Mouse (Mus musculus) embryonic facial prominence, embryonic 10.5 days (tissue): ENCODE measurements around the gene Gstt2. TPM values are rescaled to one million over a fixed set of nuclear protein-coding genes. Genes with fewer than 3 reads are reported as not detected.
A peak's percentile ranks its signal among the peaks of the same experiment; 100 is the strongest.
"Not testable (repeated sequence)": the region's sequence is repeated elsewhere in the genome, so short reads cannot be mapped to it uniquely, and the experiment has no call there.

Source experiments
- DNase-seq: peaks from one replicate; pipeline ENCODE4 v3.0.0-alpha.2; 2017; ENCODE audit warnings: low spot score
- H3K27ac ChIP-seq: fragments of 300-500 bp; sonication (generic); replicated peaks from 2 replicates; pipeline ENCODE4 v1.5.1; 2016; ENCODE audit warnings: mild to moderate bottlenecking
- H3K27me3 ChIP-seq: fragments of 300-500 bp; sonication (generic); replicated peaks from 2 replicates; pipeline ENCODE4 v1.6.1; 2016; ENCODE audit warnings: low read depth, mild to moderate bottlenecking; ENCODE audit not compliant: poor library complexity, severe bottlenecking
- H3K36me3 ChIP-seq: fragments of 300-500 bp; sonication (generic); replicated peaks from 2 replicates; pipeline ENCODE4 v1.6.1; 2016; ENCODE audit warnings: mild to moderate bottlenecking, moderate library complexity
- H3K4me1 ChIP-seq: fragments of 300-500 bp; sonication (generic); 2 replicates; pipeline ENCODE4 v1.6.1; 2016
- H3K4me3 ChIP-seq: fragments of 300-500 bp; sonication (generic); 2 replicates; pipeline ENCODE4 v1.5.1; 2016; ENCODE audit warnings: mild to moderate bottlenecking, moderate library complexity
- H3K9me3 ChIP-seq: fragments of 300-500 bp; sonication (generic); 2 replicates; pipeline ENCODE4 v1.6.1; 2016; ENCODE audit warnings: mild to moderate bottlenecking
- WGBS: fragments of 180-500 bp; shearing (Covaris S2); methylation state at CpG from one replicate; pipeline ENCODE4 v1.1.7; 2016; 5-methylcytosine and 5-hydroxymethylcytosine counted together
- polyA plus RNA-seq: library from polyadenylated mRNA; unstranded; fragments of >200 nt; fragmentation: Nextera tagmentation; extraction: Ambion mirVana; gene quantifications from 2 replicates; pipeline ENCODE4 v1.2.1, GENCODE M21; 2016

Gene Gstt2
- polyA plus RNA-seq, 1 experiment from 2014 or later: 8.5 TPM

GRCm38 (mm10) chr10:75861587-75861986 lies 24.4 kb upstream of the Gstt2 start:
- no peaks in the 10 kb centered on the region for H3K27me3 ChIP-seq
- WGBS: 79% methylated on average over 5 of the region's 5 CpGs
- H3K4me3 ChIP-seq: no peak overlapping the region
- DNase-seq: no peak
- H3K27ac ChIP-seq: 0 out of 2 replicates have a peak overlapping the region, but pooled peaks have one; percentile 100
- peaks cover 35% of the 10 kb centered on the region for H3K4me1 ChIP-seq
- peaks cover 26% of the 10 kb centered on the region for H3K36me3 ChIP-seq
- 0 out of 2 replicates have a peak, but pooled peaks cover 2% of the 10 kb centered on the region for H3K9me3 ChIP-seq

DNA sequence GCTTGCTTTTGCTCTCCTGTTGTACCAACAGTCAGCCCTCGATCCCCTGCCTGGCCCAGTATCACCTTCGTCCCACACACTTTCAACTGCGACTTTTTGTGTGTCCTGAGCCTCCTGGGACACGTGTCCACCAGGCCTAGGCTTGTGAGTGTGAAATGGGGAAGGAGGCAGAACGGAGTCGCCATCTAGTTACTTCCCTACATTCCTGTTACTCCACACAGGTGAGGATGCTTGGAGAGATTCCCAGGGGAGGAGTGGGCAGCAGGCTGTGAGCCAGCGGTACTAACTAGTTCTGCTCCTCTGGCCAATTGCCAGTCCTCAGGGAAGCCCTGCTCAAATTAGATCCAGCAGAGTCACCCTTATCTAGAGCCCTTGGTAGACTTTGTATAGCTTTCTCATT lies 23.5 kb upstream of the Gstt2 start:
- H3K9me3 ChIP-seq: 0 out of 2 replicates have a peak, but pooled peaks cover 2% of the 10 kb centered on the region
- no peaks in the 10 kb centered on the region for H3K27me3 ChIP-seq
- peak overlapping the region; percentile 89 for H3K4me3 ChIP-seq
- DNase-seq: no peak
- H3K4me1 ChIP-seq: peaks cover 35% of the 10 kb centered on the region
- H3K27ac ChIP-seq: peak overlapping the region; percentile 100
- 32% methylated on average over 7 of the region's 7 CpGs for WGBS
- H3K36me3 ChIP-seq: peaks cover 35% of the 10 kb centered on the region

DNA sequence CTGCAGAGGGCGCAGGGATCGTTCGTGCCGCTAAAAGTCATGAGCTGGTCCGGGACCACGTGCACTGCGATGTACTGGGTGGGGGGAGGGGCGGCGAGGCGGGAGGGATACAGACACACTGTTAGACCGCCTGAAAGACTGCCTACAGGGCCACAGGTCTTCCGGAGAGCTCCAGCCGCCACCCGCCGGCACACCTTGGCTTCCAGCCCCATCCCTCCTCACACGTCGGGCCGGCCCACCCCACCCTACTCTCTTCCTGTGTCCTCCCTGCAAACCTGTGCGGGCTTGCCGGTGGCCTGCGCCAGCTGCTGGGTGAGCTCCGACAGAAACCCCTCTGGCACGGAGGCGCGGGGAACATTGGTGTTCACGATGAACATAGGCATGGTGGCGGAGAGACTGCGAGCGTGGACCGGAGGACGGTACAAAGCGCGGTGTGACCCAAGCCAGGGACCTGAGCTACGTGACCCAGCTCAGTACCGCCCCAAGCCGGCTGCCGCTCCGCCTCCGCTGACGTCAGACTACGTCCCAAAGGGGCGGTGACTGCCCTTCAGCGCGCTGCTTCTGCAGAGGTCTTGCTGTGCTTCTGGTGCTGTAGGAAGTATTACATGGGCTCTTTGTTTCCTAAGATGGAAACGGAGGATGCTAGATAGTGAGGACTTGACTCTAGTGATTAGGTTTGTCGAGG lies 22.7 kb upstream of the Gstt2 start, which contains the start of gene Mif:
TSS of gene Mif (minus strand) at position 455 of the 685 bp plus-strand sequence.
- WGBS: under 1% methylated on average over 46 of the region's 46 CpGs
- peaks cover 37% of the 10 kb centered on the region for H3K36me3 ChIP-seq
- H3K4me1 ChIP-seq: peaks cover 35% of the 10 kb centered on the region
- H3K27ac ChIP-seq: peak within 1 kb of the TSS; percentile 100
- peak; percentile 96 for DNase-seq
- peak within 1 kb of the TSS; percentile 89 for H3K4me3 ChIP-seq
- H3K27me3 ChIP-seq, H3K9me3 ChIP-seq: not testable (repeated sequence)

DNA sequence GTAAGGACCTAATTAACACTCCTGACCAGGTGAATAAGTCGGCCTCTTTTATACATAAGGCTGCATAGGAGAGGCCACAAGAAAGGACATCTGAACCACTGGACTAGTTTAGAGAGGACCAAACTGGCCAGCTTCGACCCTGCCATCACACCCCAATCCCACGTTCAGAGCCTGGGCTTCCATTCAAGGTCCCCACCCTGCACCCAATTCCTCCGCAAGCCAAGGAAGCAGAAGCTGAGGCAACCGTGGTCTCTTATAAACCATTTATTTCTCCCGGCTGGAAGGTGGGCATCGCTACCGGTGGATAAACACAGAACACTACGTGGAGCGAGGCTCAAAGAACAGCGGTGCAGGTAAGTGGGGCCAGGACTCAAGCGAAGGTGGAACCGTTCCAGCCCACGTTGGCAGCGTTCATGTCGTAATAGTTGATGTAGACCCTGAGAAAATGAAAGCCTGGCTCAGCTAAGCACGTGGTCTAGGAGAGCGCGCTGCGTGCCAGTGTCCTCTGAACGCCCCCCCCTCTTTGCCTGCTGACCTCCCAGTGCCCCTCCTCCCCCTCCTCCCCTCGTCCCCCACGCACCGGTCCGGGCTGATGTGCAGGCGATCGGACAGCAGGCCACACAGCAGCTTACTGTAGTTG lies 22.0 kb upstream of the Gstt2 start:
- Histone ChIP-seq H3K4me3 (peak overlapping the region; percentile 89), H3K4me1 (peaks cover 35% of the 10 kb centered on the region), H3K9me3 (0 out of 2 replicates have a peak, but pooled peaks cover 2% of the 10 kb centered on the region), H3K27me3 (no peaks in the 10 kb centered on the region), H3K36me3 (peaks cover 37% of the 10 kb centered on the region), H3K27ac (peak overlapping the region; percentile 100)
- 1% methylated on average over 27 of the region's 27 CpGs for WGBS
- DNase-seq: peak; percentile 87

DNA sequence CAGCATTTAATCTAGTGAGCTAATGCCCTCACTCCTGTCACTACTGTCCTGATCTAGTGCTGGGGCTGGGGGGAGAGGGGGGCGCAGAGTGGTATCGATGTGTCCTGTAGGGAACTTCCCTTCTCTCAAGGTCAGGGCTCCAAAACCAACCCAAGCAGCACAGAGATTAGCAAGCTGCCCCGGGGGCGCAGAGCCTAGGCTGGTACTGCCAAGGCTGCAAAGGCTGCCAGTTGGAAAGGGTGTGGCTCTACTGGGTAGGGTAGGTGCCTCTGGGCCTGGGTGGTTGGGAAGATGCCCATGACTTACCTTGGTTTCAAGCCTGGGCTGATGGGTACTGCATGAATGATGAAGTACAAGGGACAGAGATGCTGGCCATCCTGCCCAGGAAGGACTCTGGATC lies 20.4 kb upstream of the Gstt2 start:
- Histone ChIP-seq H3K36me3 (peaks cover 37% of the 10 kb centered on the region), H3K4me3 (peak overlapping the region; percentile 26; the same call in 1 of the 2 replicates), H3K27ac (no peak overlapping the region), H3K9me3 (0 out of 2 replicates have a peak, but pooled peaks cover 2% of the 10 kb centered on the region), H3K27me3 (no peaks in the 10 kb centered on the region), H3K4me1 (peaks cover 35% of the 10 kb centered on the region)
- 96% methylated on average over 4 of the region's 4 CpGs for WGBS
- no peak for DNase-seq

DNA sequence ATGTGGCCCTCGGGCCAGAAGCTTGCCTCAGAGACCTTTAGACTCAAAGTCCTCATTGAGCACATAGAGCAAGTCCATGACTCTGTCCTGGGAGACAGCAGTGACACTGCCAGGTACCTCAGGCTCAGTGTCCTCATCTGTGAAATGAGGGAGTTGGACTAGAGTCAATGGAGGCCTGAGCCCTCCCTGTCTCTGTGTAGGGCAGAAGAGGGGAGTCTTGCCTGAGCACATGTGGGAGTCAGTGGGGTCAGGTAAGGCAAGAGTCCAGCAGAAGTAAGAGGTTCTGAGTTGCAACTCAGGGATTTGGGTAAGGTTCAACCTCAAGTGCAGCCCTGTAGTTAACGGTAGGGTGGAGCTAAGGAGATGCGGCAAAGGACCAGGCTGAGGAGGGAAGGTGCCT lies 19.8 kb upstream of the Gstt2 start:
- Histone ChIP-seq H3K9me3 (no peaks in the 10 kb centered on the region), H3K4me3 (no peak overlapping the region)
- 88% methylated on average over 3 of the region's 3 CpGs for WGBS

GRCm38 (mm10) chr10:75856155-75856907 lies 19.1 kb upstream of the Gstt2 start:
- Histone ChIP-seq H3K4me3 (no peak overlapping the region), H3K27ac (no peak overlapping the region), H3K4me1 (peaks cover 40% of the 10 kb centered on the region), H3K27me3 (0 out of 2 replicates have a peak, but pooled peaks cover 2% of the 10 kb centered on the region), H3K9me3 (no peaks in the 10 kb centered on the region), H3K36me3 (peaks cover 37% of the 10 kb centered on the region)
- 79% methylated on average over 11 of the region's 11 CpGs for whole genome bisulfite sequencing
- no peak for DNase-seq

More for the DNA sequence above, 19.8 kb upstream of the Gstt2 start:
- Histone ChIP-seq H3K36me3 (peaks cover 37% of the 10 kb centered on the region), H3K4me1 (peaks cover 37% of the 10 kb centered on the region), H3K27me3 (no peaks in the 10 kb centered on the region), H3K27ac (no peak overlapping the region)
- no peak for DNase-seq

DNA sequence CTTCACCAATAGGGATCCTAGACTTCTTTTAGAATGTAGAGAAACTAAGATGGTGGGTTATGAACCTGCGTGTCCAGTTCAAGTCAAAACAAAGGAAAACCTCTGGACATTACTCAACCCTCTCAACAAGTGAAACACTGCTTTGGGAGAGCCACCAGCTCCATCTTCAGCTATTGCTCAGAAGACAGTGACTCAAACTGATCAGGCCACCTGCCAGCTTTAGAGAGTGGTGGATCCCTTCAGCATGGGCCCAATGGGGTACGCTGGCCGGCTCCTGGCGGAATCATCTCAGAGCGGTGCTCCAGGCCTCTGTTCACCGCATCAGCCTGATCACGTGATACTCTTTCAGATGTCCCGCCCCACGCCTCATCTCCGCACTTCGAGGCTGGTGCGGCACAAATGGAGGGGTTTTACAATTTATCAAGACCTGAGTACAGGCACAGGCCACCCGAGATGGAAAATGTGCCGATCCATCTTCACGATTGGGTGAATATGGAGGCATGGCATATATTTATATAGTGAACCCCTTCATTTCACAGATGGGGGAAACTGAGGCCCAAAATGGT lies 18.3 kb upstream of the Gstt2 start:
- Histone ChIP-seq H3K4me1 (peaks cover 36% of the 10 kb centered on the region), H3K27me3 (0 out of 2 replicates have a peak, but pooled peaks cover 6% of the 10 kb centered on the region), H3K9me3 (no peaks in the 10 kb centered on the region), H3K27ac (no peak overlapping the region), H3K4me3 (no peak overlapping the region), H3K36me3 (peaks cover 37% of the 10 kb centered on the region)
- 91% methylated on average over 15 of the region's 15 CpGs for WGBS
- DNase-seq: no peak

DNA sequence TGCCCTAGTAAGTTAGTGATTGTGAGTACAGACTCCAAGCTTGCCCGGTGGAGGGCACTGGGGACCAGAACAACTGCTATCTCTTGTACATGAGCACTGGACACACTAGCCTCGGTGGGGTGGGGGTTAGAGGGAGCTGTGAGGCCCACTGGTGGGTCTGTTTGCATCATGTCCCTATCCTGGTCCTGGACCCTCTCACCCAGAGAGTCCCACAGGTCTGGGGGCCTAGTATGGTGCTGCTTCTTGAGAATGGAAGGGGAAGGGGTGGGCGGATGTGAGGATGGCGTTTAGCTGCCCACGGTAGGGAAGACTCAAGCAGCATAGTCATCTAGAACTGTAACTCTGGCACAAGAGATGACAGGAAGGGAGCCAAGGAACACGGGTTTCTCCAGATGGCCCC lies 17.6 kb upstream of the Gstt2 start:
- no peak overlapping the region for H3K4me3 ChIP-seq
- H3K27ac ChIP-seq: no peak overlapping the region
- H3K9me3 ChIP-seq: no peaks in the 10 kb centered on the region
- no peak for DNase-seq
- 87% methylated on average over 6 of the region's 6 CpGs for WGBS
- H3K27me3 ChIP-seq: 0 out of 2 replicates have a peak, but pooled peaks cover 6% of the 10 kb centered on the region
- H3K36me3 ChIP-seq: peaks cover 37% of the 10 kb centered on the region
- peaks cover 33% of the 10 kb centered on the region for H3K4me1 ChIP-seq

GRCm38 (mm10) chr10:75854096-75854495 lies 16.9 kb upstream of the Gstt2 start:
- Histone ChIP-seq H3K9me3 (no peaks in the 10 kb centered on the region), H3K4me1 (peaks cover 31% of the 10 kb centered on the region), H3K27ac (no peak overlapping the region), H3K4me3 (no peak overlapping the region), H3K27me3 (0 out of 2 replicates have a peak, but pooled peaks cover 6% of the 10 kb centered on the region), H3K36me3 (peaks cover 36% of the 10 kb centered on the region)
- 53% methylated on average over 5 of the region's 5 CpGs for WGBS
- DNase-seq: no peak

- 36% methylated on average over 10 of the region's 10 CpGs for WGBS
These were observed 16.2 kb upstream of the Gstt2 start for GRCm38 (mm10) chr10:75853452-75853851.

GRCm38 (mm10) chr10:75852539-75853125 lies 15.4 kb upstream of the Gstt2 start:
- 95% methylated on average over 12 of the region's 12 CpGs for WGBS
- no peak for DNase-seq
- 0 out of 2 replicates have a peak, but pooled peaks cover 6% of the 10 kb centered on the region for H3K27me3 ChIP-seq
- H3K27ac ChIP-seq: no peak overlapping the region
- peaks cover 24% of the 10 kb centered on the region for H3K4me1 ChIP-seq
- peaks cover 22% of the 10 kb centered on the region for H3K36me3 ChIP-seq
- H3K9me3 ChIP-seq: no peaks in the 10 kb centered on the region
- H3K4me3 ChIP-seq: no peak overlapping the region

More at GRCm38 (mm10) chr10:75853452-75853851, 16.2 kb upstream of the Gstt2 start:
- Histone ChIP-seq H3K4me1 (peaks cover 31% of the 10 kb centered on the region), H3K9me3 (no peaks in the 10 kb centered on the region), H3K4me3 (no peak overlapping the region), H3K27ac (peak overlapping the region; percentile 40), H3K36me3 (peaks cover 30% of the 10 kb centered on the region), H3K27me3 (0 out of 2 replicates have a peak, but pooled peaks cover 6% of the 10 kb centered on the region)
- peak; percentile 79 for DNase-seq
